Mouse (Mus musculus): ENCODE measurements at regions not wholly inside any gene's neighbourhood (a gene's known extent, or its start where the extent isn't known, plus 50 kb on each side); places are given as distances from the start of the nearest gene placed in this dataset.

GRCm38 (mm10) chr19:52600410-52600809, 336.3 kb downstream of the Ins1 start:
- DNase-seq (no peak), ATAC-seq (no peak)
- WGBS, result 10% methylated on average over 3 of the region's 3 CpGs
- H3K27me3 ChIP-seq (ENCODE audit: insufficient read depth, low read length), result no peaks in the 10 kb centered on the region
- H3K4me1 ChIP-seq (ENCODE audit: insufficient read depth), result no peaks in the 10 kb centered on the region
- TF ChIP-seq CTCF (IDR thresholded peaks at IDR 0.05; ENCODE audit: low read depth), result no peak
- H3K4me2 ChIP-seq (ENCODE audit: low read depth), result no peak overlapping the region
- H3K4me3 ChIP-seq (ENCODE audit: low read depth, low read length), result no peak overlapping the region
- no peak overlapping the region for H3K9ac ChIP-seq
- H3K36me3 ChIP-seq (ENCODE audit: insufficient read depth), result no peaks in the 10 kb centered on the region
- H3K27ac ChIP-seq (ENCODE audit: low read depth, low read length), result no peak overlapping the region
- H3K9me3 ChIP-seq (ENCODE audit: low read length), result no peaks in the 10 kb centered on the region

- 85% methylated on average over 4 of the region's 4 CpGs for WGBS
- no peaks in the 10 kb centered on the region for H3K27me3 ChIP-seq (ENCODE audit: insufficient read depth, low read length)
- no peak overlapping the region for H3K4me3 ChIP-seq (ENCODE audit: low read depth, low read length)
- ATAC-seq (no peak), DNase-seq (no peak)
- no peaks in the 10 kb centered on the region for H3K9me3 ChIP-seq (ENCODE audit: low read length)
- H3K27ac ChIP-seq (ENCODE audit: low read depth, low read length), result no peak overlapping the region
- H3K4me1 ChIP-seq (ENCODE audit: insufficient read depth), result no peaks in the 10 kb centered on the region
- H3K9ac ChIP-seq, result no peak overlapping the region
- H3K36me3 ChIP-seq (ENCODE audit: insufficient read depth), result no peaks in the 10 kb centered on the region
- TF ChIP-seq CTCF (IDR thresholded peaks at IDR 0.05; ENCODE audit: low read depth), result no peak
- H3K4me2 ChIP-seq (ENCODE audit: low read depth), result no peak overlapping the region
Measured at GRCm38 (mm10) chr19:52565401-52565800, 301.3 kb downstream of the Ins1 start.

GRCm38 (mm10) chr19:52534758-52535157, 270.7 kb downstream of the Ins1 start:
- Histone ChIP-seq H3K4me1 (ENCODE audit: insufficient read depth) (no peaks in the 10 kb centered on the region), H3K9me3 (ENCODE audit: low read length) (no peaks in the 10 kb centered on the region), H3K4me3 (ENCODE audit: low read depth, low read length) (no peak overlapping the region), H3K9ac (no peak overlapping the region), H3K27me3 (ENCODE audit: insufficient read depth, low read length) (no peaks in the 10 kb centered on the region), H3K36me3 (ENCODE audit: insufficient read depth) (no peaks in the 10 kb centered on the region), H3K4me2 (ENCODE audit: low read depth) (no peak overlapping the region), H3K27ac (ENCODE audit: low read depth, low read length) (no peak overlapping the region)
- ATAC-seq, result no peak
- no peak for DNase-seq
- WGBS, result 24% methylated on average over 4 of the region's 4 CpGs
- TF ChIP-seq CTCF (IDR thresholded peaks at IDR 0.05; ENCODE audit: low read depth), result no peak

GRCm38 (mm10) chr19:52525509-52525908, 261.4 kb downstream of the Ins1 start:
- Histone ChIP-seq H3K27me3 (ENCODE audit: insufficient read depth, low read length) (no peaks in the 10 kb centered on the region), H3K4me1 (ENCODE audit: insufficient read depth) (no peaks in the 10 kb centered on the region), H3K27ac (ENCODE audit: low read depth, low read length) (no peak overlapping the region), H3K9ac (no peak overlapping the region), H3K36me3 (ENCODE audit: insufficient read depth) (no peaks in the 10 kb centered on the region), H3K9me3 (ENCODE audit: low read length) (peaks cover 4% of the 10 kb centered on the region; the same call in 1 of the 2 replicates), H3K4me2 (ENCODE audit: low read depth) (no peak overlapping the region), H3K4me3 (ENCODE audit: low read depth, low read length) (no peak overlapping the region)
- peak; percentile 71 for DNase-seq
- peak; percentile 58; the same call in 1 of the 2 replicates for ATAC-seq
- no peak for TF ChIP-seq CTCF (IDR thresholded peaks at IDR 0.05; ENCODE audit: low read depth)
- 70% methylated on average over 5 of the region's 5 CpGs for WGBS

- H3K9me3 ChIP-seq (ENCODE audit: low read length), result peaks cover 4% of the 10 kb centered on the region; the same call in 1 of the 2 replicates
- ATAC-seq, result no peak
- H3K27ac ChIP-seq (ENCODE audit: low read depth, low read length), result no peak overlapping the region
- 61% methylated on average over 4 of the region's 4 CpGs for WGBS
- no peak overlapping the region for H3K4me3 ChIP-seq (ENCODE audit: low read depth, low read length)
- H3K27me3 ChIP-seq (ENCODE audit: insufficient read depth, low read length), result no peaks in the 10 kb centered on the region
- H3K36me3 ChIP-seq (ENCODE audit: insufficient read depth), result no peaks in the 10 kb centered on the region
- H3K4me2 ChIP-seq (ENCODE audit: low read depth), result no peak overlapping the region
- TF ChIP-seq CTCF (IDR thresholded peaks at IDR 0.05; ENCODE audit: low read depth), result no peak
- no peak overlapping the region for H3K9ac ChIP-seq
- H3K4me1 ChIP-seq (ENCODE audit: insufficient read depth), result no peaks in the 10 kb centered on the region
- DNase-seq, result no peak
Measured at GRCm38 (mm10) chr19:52503331-52503730, 239.2 kb downstream of the Ins1 start.

Data from forebrain, postnatal 0 days (tissue).